Mouse (Mus musculus) left cerebral cortex, adult 11 months (tissue): Measurements from ENCODE around the gene Lrch3.
"Not testable (repeated sequence)": the region's sequence is repeated elsewhere in the genome, so short reads cannot be mapped to it uniquely, and the experiment has no call there.

Experiments used
- DNase-seq: peaks from one replicate; pipeline ENCODE4 v3.0.0; 2022; ENCODE audit warnings: low spot score

Lrch3 gene

DNA sequence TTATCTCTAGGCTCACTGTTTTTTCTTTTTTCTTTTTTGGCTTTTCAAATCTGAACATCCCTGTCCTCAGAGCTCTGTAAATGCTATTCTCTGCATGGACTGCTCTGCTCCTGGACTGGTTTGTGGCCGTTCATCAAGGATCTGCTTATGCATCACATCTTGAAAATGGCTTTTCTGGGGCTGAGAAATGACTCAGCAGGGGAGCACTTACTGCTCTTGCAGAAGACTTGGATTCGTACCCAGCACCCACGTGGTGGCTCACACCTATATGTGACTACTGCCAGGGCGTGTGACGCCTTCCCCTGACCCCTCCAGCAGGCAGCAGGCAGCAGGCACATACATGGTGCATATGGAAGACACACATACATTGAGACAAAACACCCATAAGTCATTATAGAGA, 78.3 kb downstream of the Lrch3 start:
- no peak for DNase-seq

- no peak for DNase-seq
Observed at GRCm38 (mm10) chr16:33005216-33005615, 91.3 kb downstream of the Lrch3 start.

DNA sequence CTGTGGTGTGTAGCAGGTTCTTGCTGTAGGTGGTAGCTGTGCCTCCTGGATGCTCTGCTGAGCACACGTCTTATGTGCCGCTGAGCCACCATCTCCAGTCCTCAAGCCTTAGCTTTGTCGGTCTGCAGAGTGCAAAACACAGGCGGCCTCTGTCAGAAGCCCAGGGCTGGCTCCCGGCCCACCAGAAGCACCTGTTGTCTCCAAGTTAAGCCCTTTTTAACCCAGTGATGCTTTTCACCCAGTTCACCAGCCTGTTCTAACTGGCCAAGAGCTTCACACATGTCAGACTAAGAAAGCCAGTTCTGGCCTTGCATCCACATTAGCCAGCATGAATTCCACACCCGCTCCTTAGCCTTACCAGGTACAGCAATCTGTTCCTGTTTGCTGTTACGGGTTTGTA, 93.0 kb downstream of the Lrch3 start:
- no peak for DNase-seq

DNA sequence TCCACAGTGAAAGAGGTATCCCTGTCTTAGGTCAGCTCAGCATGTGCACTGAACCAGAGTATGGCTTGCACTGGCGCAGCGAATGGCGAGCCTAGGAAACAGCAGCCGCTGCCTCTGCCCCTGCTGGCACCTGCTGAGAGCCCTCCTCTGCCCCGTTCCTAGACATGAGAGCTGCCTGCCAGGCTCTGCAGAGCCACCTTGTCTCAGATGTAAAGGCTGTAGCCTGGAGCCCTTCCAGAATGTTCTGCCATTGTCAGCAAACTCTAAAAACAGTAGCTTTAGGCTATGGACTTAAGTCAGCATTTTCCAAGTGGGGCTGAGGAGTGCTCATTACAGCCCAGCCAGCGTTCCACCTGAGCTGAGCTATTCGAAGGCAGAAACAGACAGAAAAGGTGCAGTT, 93.5 kb downstream of the Lrch3 start:
- no peak for DNase-seq

DNA sequence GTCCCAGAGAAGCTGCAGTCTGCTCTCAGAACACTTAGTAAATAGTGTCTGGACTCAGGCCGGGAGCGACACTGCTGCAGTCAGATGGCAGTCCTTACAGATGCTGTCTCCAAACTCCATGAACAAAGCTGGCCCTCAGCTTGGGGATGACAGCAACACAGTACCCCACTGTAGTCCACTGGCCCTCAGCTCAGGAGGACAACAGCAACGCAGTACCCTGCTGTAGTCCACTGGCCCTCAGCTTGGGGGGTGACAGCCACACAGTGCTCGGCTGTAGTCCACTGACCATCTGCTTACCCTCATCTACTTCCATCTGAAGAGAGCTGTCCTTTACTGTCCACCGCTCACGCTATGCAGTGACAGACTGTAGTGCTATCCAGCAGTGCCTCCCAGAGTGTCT, 96.3 kb downstream of the Lrch3 start:
- no peak for DNase-seq

DNA sequence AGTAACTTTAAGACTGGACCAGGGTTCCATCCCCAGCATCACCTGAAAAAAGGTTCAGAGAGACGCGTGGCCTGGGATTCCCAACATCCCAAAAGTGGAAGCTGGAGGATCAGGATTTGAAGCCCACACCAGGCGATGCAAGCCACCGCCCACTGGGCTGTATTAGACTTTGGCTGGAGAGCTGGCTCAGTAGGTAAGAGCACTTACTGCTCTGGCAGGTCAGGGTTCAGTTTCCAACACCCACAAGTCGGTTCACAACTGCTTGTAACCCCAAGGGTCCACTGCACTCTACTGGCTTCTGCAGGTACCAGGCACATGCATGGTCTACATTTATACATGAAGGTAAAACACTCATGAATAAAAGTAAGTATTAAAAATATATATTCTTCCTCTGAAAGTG, 99.9 kb downstream of the Lrch3 start:
- no peak for DNase-seq

- no peak for DNase-seq
Observed at GRCm38 (mm10) chr16:33014921-33015320, 101.0 kb downstream of the Lrch3 start.

DNA sequence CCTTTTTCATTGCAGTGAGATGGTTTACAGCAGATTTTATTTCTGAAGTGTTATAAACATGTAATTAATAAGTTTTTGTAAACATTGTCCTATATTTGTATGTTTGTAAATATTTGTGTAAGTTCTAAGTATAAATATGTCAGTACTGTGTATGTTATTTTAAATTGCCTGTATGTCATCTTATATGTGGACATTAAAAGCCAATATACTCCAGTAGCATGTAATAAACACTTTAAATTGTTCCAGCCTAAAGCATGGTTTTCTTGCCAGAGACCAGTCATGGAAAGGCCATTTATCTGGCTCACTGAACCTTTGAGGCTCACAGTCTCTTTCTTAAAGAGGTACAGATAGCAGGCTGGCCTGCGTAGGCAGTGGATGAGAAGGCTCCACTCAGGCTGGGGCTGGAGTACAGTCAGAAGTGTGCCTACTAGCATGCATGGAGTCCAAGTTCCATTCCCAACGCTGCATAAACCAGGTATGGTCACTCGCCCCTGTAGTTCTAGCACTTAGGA, 101.6 kb downstream of the Lrch3 start:
- DNase-seq, result no peak

- DNase-seq, result no peak
Observed at GRCm38 (mm10) chr16:33015986-33016385, 102.1 kb downstream of the Lrch3 start.

DNA sequence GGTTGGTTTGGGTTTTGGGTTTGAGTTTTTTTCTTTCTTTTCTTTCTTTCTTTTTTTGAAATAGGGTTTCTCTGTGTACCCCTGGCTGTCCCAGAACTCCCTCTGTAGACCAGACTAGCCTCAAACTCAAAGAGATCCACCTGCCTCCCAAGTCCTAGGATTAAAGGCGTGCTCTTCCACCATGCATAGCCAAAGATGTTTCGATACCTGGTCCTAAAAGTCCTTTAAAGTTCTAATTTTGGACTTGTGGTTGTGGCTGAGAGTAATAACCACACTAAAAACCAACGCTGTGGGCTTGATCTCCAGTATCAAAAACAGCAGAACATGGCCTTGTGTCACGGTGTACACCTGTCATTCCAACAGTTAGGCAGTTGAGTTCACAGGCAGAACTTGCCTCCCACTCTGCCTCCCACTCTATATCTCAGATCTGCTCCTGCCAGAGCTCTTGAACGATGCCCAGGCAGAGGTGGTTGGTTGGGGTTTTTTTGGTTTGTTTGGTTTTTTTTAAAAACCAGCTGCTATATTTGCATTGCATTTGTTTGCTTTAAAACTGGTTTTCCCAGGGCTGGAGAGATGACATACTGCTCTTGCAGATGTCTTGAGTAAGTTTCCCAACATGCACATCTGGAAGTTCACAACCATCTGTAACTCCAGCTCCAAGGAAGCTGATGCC, 103.9 kb downstream of the Lrch3 start:
- no peak for DNase-seq

- DNase-seq, result no peak
Observed at GRCm38 (mm10) chr16:33019117-33019770, 105.3 kb downstream of the Lrch3 start.

DNA sequence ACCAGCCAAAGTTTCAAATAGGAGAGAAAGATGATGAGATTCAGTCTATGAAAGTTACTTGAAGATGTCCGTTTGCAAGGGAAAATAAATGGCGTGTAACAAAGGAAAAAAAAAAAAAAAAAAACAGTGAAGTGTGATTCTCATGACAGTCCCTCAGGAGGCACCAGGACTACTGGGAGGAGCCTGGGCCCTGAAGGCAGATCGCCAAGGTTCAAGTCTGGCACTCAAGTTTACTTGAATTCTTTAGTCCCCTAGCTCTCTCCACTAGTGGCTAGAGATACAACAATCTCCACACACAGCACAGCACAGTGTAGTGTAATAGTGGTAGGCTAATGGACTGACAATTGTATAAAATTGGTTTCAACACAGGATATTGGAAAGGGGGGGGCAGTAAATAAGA, 107.5 kb downstream of the Lrch3 start:
- no peak for DNase-seq

DNA sequence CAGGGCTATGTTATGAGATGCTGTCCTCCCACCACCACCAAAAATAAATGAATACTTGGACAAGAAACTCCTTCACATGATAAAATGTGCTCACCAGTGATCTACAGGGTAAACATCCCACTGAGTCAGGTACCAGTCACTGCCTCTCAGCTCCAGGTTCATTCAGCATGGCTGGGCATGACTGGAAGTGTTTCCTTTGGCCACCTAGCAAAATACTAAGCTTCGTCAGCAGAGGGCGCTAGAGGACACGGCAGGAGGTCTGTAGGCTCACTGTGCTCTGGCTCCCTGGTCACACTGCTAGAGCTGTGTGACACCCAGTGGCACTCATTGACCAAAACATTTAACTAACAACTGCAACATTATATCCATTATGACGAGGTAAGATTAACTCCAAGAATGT, 109.8 kb downstream of the Lrch3 start:
- peak; percentile 67 for DNase-seq

DNA sequence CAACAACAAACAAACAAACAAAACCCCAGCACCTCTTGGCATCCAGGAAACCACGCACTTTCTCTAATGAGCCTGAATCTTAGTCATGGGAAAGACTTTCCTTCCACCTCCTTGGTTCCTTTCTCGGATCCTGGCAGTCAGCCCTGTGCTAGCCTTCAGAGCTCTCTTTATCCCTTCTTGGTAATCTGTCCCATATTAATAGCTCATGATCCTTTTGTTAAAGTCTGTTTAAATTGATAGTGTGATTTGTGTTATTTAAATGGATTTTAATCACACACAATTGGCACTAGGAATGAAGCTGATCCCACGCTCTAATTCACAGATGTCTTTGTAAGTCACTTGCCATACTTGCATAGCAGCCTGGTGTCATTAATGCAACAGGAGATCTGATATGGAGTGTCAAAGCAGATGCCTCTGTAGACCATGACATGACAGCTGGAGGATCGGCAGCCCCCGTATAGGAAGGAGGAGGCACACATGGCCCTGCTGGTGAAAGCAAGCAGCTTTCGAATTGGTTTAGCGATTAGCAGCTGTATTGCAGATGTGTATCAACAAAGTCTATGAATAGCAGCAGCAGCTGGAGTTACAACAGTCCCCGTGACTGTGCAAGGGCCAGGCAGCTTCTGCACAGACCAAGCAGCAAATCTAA, 110.7 kb downstream of the Lrch3 start:
- DNase-seq, result no peak

- DNase-seq, result no peak
Observed at GRCm38 (mm10) chr16:33026357-33026756, 112.5 kb downstream of the Lrch3 start.

GRCm38 (mm10) chr16:33036006-33036405, 122.1 kb downstream of the Lrch3 start:
- DNase-seq, result no peak

DNA sequence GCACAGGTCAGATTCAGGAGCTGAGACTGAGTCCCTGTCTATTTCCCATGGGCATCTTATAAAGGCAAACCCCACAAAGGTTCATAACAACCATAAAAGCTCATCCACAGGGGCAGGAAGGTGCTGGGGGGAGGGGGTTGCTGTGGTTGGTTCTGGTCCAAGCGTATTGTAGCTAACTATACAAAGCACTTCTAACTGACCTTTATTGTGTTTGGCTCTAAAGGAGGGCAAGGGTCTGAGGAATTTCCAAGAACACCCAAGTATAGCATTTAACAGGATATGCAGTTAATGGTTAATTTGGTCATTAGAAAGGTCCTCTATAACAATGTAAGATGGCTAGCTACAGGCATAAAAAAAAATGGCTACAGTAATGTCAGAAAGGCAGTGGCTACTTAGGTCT, 128.8 kb downstream of the Lrch3 start:
- DNase-seq, result no peak

- no peak for DNase-seq
Observed at GRCm38 (mm10) chr16:33043268-33043667, 129.4 kb downstream of the Lrch3 start.

DNA sequence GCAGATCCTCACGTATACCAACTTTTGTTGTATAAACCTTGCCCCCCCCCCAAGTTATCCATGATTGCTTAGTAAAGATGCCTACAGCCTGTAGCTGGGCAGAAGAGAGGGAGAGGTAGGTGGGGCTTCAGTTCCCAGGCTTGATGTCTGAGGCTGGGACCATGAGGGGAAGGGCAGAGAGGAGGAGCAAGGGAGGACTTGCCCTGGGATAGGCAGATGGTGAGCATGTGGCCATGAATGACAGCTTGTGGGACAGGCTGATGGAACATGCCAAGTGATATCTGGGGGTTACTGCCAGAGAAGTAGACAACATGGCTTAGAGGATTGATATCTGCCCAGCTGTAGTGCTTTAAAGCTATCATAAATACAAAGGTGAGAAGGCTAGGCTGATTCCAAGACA, 134.1 kb downstream of the Lrch3 start:
- no peak for DNase-seq

DNA sequence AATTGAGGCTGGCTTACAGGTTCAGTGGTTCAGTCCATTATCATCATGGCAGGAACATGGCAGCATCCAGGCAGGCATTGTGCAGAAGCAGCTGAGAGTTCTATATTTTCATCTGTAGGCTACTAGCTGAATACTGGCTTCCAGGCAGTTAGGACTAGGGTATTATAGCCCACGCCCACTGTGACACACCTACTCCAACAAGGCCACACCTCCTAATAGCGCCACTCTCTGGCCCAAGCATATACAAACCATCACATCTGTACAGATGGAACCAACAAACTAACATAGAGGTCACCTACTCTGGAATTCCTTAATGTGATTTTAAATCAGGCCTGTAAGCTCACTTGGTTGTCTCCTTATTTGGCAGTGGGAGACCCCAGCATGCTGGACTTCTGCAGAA, 134.8 kb downstream of the Lrch3 start:
- DNase-seq, result no peak

GRCm38 (mm10) chr16:33049809-33050208, 135.9 kb downstream of the Lrch3 start:
- no peak for DNase-seq

DNA sequence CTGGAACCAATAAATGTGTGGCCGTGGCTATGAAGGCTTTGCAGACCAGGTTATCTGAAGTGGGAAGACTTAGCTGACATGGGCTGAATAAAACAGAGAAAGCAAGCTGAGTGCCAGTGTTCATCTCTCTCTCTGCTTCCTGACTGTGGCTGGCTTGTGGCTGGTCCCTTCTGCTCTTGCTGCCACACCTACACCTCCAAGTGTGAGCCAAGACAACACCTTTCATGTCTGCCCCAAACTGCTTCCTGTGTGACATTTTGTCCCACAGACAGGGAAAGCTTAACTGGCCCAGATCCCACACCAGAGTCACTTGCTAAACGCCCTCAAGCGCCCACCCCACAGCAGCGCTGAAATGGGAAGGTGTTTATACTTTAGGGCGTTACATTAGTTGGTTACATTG, 139.2 kb downstream of the Lrch3 start:
- no peak for DNase-seq

- DNase-seq, result not testable (repeated sequence)
Observed at GRCm38 (mm10) chr16:33054927-33055326, 141.0 kb downstream of the Lrch3 start.
